In genomic region chr10:67115666-67116091, GRCm38 (mm10) we compare ENCODE assay signal across 8 mouse cellular contexts. TPM values are rescaled to one million over a fixed set of nuclear protein-coding genes. Genes with fewer than 3 reads are reported as not detected.
A peak's percentile ranks its signal among the peaks of the same experiment; 100 is the strongest.
DNase-seq lines count a peak whose midpoint lies in the region; ATAC-seq lines count a peak whose summit lies in the region.

No protein-coding gene starts in this region.

- peak; percentile 33 for DNase-seq in adrenal gland, adult 2 months
- no peak for DNase-seq in adrenal gland, postnatal 25 days
- DNase-seq in midbrain, embryonic 10.5 days (ENCODE audit: low spot score) = no peak
- no peak for DNase-seq in midbrain, embryonic 11.5 days (ENCODE audit: low spot score, missing footprints)
- no peak for DNase-seq in retina, postnatal 1 day
- no peak for DNase-seq in testis, postnatal 14 days (ENCODE audit: low spot score)

- peak overlapping the region; percentile 52; the same call in 1 of the 2 replicates for H3K27ac ChIP-seq in midbrain, embryonic 10.5 days (replicated peaks)
- no peak overlapping the region for H3K27ac ChIP-seq in midbrain, embryonic 11.5 days (ENCODE audit: low read depth, low read length)
- peak overlapping the region; percentile 66 for H3K27ac ChIP-seq in intestine, embryonic 15.5 days
- H3K27ac ChIP-seq in neural tube, embryonic 12.5 days = 0 out of 2 replicates have a peak overlapping the region, but pooled peaks have one; percentile 1

- no peak overlapping the region for H3K9ac ChIP-seq in midbrain, embryonic 11.5 days (ENCODE audit: low read length)
- no peak overlapping the region for H3K9ac ChIP-seq in intestine, embryonic 15.5 days
- no peak overlapping the region for H3K9ac ChIP-seq in neural tube, embryonic 12.5 days

- no peak overlapping the region for H3K4me2 ChIP-seq in midbrain, embryonic 11.5 days
- 0 out of 2 replicates have a peak overlapping the region, but pooled peaks have one; percentile 5 for H3K4me2 ChIP-seq in intestine, embryonic 15.5 days (replicated peaks)
- H3K4me2 ChIP-seq in neural tube, embryonic 12.5 days (replicated peaks) = no peak overlapping the region

- peaks cover 37% of the 10 kb centered on the region for H3K4me1 ChIP-seq in midbrain, embryonic 10.5 days
- peaks cover 9% of the 10 kb centered on the region for H3K4me1 ChIP-seq in midbrain, embryonic 11.5 days (ENCODE audit: control insufficient read depth, insufficient read depth, low read length)
- peaks cover 25% of the 10 kb centered on the region for H3K4me1 ChIP-seq in intestine, embryonic 15.5 days (replicated peaks)
- H3K4me1 ChIP-seq in neural tube, embryonic 12.5 days = peaks cover 35% of the 10 kb centered on the region

- H3K4me3 ChIP-seq in midbrain, embryonic 10.5 days = no peak overlapping the region
- H3K4me3 ChIP-seq in midbrain, embryonic 11.5 days (ENCODE audit: low read depth, low read length) = no peak overlapping the region
- H3K4me3 ChIP-seq in intestine, embryonic 15.5 days (replicated peaks) = no peak overlapping the region
- H3K4me3 ChIP-seq in neural tube, embryonic 12.5 days = no peak overlapping the region

- no peak for ATAC-seq in midbrain, embryonic 11.5 days (ENCODE audit: low FRiP score)
- ATAC-seq in intestine, embryonic 15.5 days = peak; percentile 48; the same call in 1 of the 2 replicates
- no peak for ATAC-seq in neural tube, embryonic 12.5 days (ENCODE audit: low FRiP score, low read depth)

- H3K27me3 ChIP-seq in midbrain, embryonic 10.5 days (ENCODE audit: low read depth, poor library complexity, severe bottlenecking) = no peaks in the 10 kb centered on the region
- H3K27me3 ChIP-seq in midbrain, embryonic 11.5 days (ENCODE audit: control insufficient read depth, insufficient read depth, low read length) = no peaks in the 10 kb centered on the region
- H3K27me3 ChIP-seq in intestine, embryonic 15.5 days (replicated peaks) = no peaks in the 10 kb centered on the region
- H3K27me3 ChIP-seq in neural tube, embryonic 12.5 days (replicated peaks) = no peaks in the 10 kb centered on the region

- WGBS in midbrain, embryonic 10.5 days = 43% methylated on average over 5 of the region's 5 CpGs
- 42% methylated on average over 5 of the region's 5 CpGs for whole genome bisulfite sequencing in midbrain, embryonic 11.5 days
- WGBS in intestine, embryonic 15.5 days = 12% methylated on average over 5 of the region's 5 CpGs
- 50% methylated on average over 5 of the region's 5 CpGs for WGBS in neural tube, embryonic 12.5 days

- peaks cover 6% of the 10 kb centered on the region; the same call in 1 of the 2 replicates for H3K36me3 ChIP-seq in midbrain, embryonic 10.5 days
- H3K36me3 ChIP-seq in midbrain, embryonic 11.5 days (ENCODE audit: control insufficient read depth, insufficient read depth, low read length) = no peaks in the 10 kb centered on the region
- H3K36me3 ChIP-seq in intestine, embryonic 15.5 days = no peaks in the 10 kb centered on the region
- no peaks in the 10 kb centered on the region; the same call in 1 of the 2 replicates for H3K36me3 ChIP-seq in neural tube, embryonic 12.5 days

- no peaks in the 10 kb centered on the region for H3K9me3 ChIP-seq in midbrain, embryonic 10.5 days (replicated peaks)
- H3K9me3 ChIP-seq in midbrain, embryonic 11.5 days (ENCODE audit: control insufficient read depth, low read length) = no peaks in the 10 kb centered on the region
- H3K9me3 ChIP-seq in intestine, embryonic 15.5 days = no peaks in the 10 kb centered on the region
- no peaks in the 10 kb centered on the region for H3K9me3 ChIP-seq in neural tube, embryonic 12.5 days

RNA-seq across cellular contexts. Expression of gene Reep3, which starts 18.9 kb away (rescaled TPM):
- total RNA-seq in adrenal gland, adult 2 months (2021) = 10 to 100 TPM; 42.5 to 44.6 TPM
- polyA plus RNA-seq in adrenal gland, adult 2 months (2012; rRNA removed) = 7.1 and 8.9 TPM in 2 replicates
- total RNA-seq in adrenal gland, postnatal 25 days (2021) = 41.5 and 41.6 TPM in 2 replicates
- 31.7 and 36.7 TPM in 2 replicates for polyA plus RNA-seq in midbrain, embryonic 10.5 days (2016; fragmentation: Nextera tagmentation; extraction: Ambion mirVana)
- polyA plus RNA-seq in midbrain, embryonic 11.5 days (2014; fragmentation: Nextera tagmentation; extraction: Ambion mirVana) = 37.5 and 38.9 TPM in 2 replicates
- 38.6 and 41.5 TPM in 2 replicates for polyA plus RNA-seq in intestine, embryonic 15.5 days (2015; fragmentation: Nextera tagmentation; extraction: Ambion mirVana)
- 57.5 and 62.1 TPM in 2 replicates for polyA plus RNA-seq in neural tube, embryonic 12.5 days (2016; fragmentation: Nextera tagmentation; extraction: Ambion mirVana)

RNA-seq across cellular contexts. Expression of gene Jmjd1c, which starts 19.8 kb away (rescaled TPM):
- 10 to 100 TPM; 45.0 to 53.7 TPM for total RNA-seq in adrenal gland, adult 2 months (2021)
- polyA plus RNA-seq in adrenal gland, adult 2 months (2012; rRNA removed) = 15.9 and 18.1 TPM in 2 replicates
- 60.0 and 69.3 TPM in 2 replicates for total RNA-seq in adrenal gland, postnatal 25 days (2021)
- 27.1 and 28.4 TPM in 2 replicates for polyA plus RNA-seq in midbrain, embryonic 10.5 days (2016; fragmentation: Nextera tagmentation; extraction: Ambion mirVana)
- 46.9 and 49.0 TPM in 2 replicates for polyA plus RNA-seq in midbrain, embryonic 11.5 days (2014; fragmentation: Nextera tagmentation; extraction: Ambion mirVana)
- 33.5 and 36.2 TPM in 2 replicates for polyA plus RNA-seq in intestine, embryonic 15.5 days (2015; fragmentation: Nextera tagmentation; extraction: Ambion mirVana)
- 63.8 and 63.9 TPM in 2 replicates for polyA plus RNA-seq in neural tube, embryonic 12.5 days (2016; fragmentation: Nextera tagmentation; extraction: Ambion mirVana)
